Mouse (Mus musculus) limb, embryonic 15.5 days (tissue): ENCODE data around the gene Arid3a. TPM values are rescaled to one million over a fixed set of nuclear protein-coding genes. Genes with fewer than 3 reads are reported as not detected.
A peak's percentile ranks its signal among the peaks of the same experiment; 100 is the strongest.

Experiments used
- ATAC-seq: fragments of 200-750 bp; cut with Nextera tagmentation; 2 replicates; pipeline ENCODE4 v1.8.0; 2017; ENCODE audit warnings: low read depth, moderate TSS enrichment; ENCODE audit not compliant: insufficient number of reproducible peaks, low FRiP score, low TSS enrichment
- H3K27ac ChIP-seq: fragments of 300-500 bp; sonication (generic); 2 replicates; pipeline ENCODE4 v1.5.1; 2015; ENCODE audit warnings: moderate library complexity, mild to moderate bottlenecking, inconsistent platforms
- H3K27me3 ChIP-seq: fragments of 300-500 bp; sonication (generic); 2 replicates; pipeline ENCODE4 v1.6.1; 2015; ENCODE audit warnings: inconsistent platforms
- H3K36me3 ChIP-seq: fragments of 300-500 bp; sonication (generic); 2 replicates; pipeline ENCODE4 v1.6.1; 2015; ENCODE audit warnings: inconsistent platforms
- H3K4me1 ChIP-seq: fragments of 300-500 bp; sonication (generic); 2 replicates; pipeline ENCODE4 v1.6.1; 2015; ENCODE audit warnings: inconsistent platforms
- H3K4me2 ChIP-seq: fragments of 300-500 bp; sonication (generic); 2 replicates; pipeline ENCODE4 v1.6.1; 2015; ENCODE audit warnings: mild to moderate bottlenecking, inconsistent platforms
- H3K4me3 ChIP-seq: fragments of 300-500 bp; sonication (generic); 2 replicates; pipeline ENCODE4 v1.5.1; 2015; ENCODE audit warnings: mild to moderate bottlenecking, inconsistent platforms
- H3K9ac ChIP-seq: fragments of 300-500 bp; sonication (generic); 2 replicates; pipeline ENCODE4 v1.6.1; 2015; ENCODE audit warnings: inconsistent platforms
- H3K9me3 ChIP-seq: fragments of 300-500 bp; sonication (generic); 2 replicates; pipeline ENCODE4 v1.6.1; 2016; ENCODE audit warnings: inconsistent platforms
- WGBS: fragments of 180-500 bp; shearing (Covaris S2); methylation state at CpG from one replicate; pipeline ENCODE4 v1.1.7; 2015; 5-methylcytosine and 5-hydroxymethylcytosine counted together
- polyA plus RNA-seq: library from polyadenylated mRNA; unstranded; fragments of >200 nt; fragmentation: Nextera tagmentation; extraction: Ambion mirVana; gene quantifications from 2 replicates; pipeline ENCODE4 v1.2.1, GENCODE M21; 2015

Gene Arid3a
- polyA plus RNA-seq, 1 experiment from 2014 or later: 7.4 TPM

GRCm38 (mm10) chr10:79985334-79986231, 58.7 kb downstream of the Arid3a start:
- 4% methylated on average over 35 of the region's 35 CpGs for WGBS
- ATAC-seq: no peak
- H3K4me1 ChIP-seq: peaks cover 67% of the 10 kb centered on the region

GRCm38 (mm10) chr10:79986232-79986878, 59.5 kb downstream of the Arid3a start:
- H3K9ac ChIP-seq: 0 out of 2 replicates have a peak overlapping the region, but pooled peaks have one; percentile 41
- H3K27me3 ChIP-seq: no peaks in the 10 kb centered on the region
- H3K27ac ChIP-seq: peak overlapping the region; percentile 99
- WGBS: 27% methylated on average over 6 of the region's 6 CpGs
- H3K36me3 ChIP-seq: peaks cover 9% of the 10 kb centered on the region
- peak overlapping the region; percentile 92 for H3K4me2 ChIP-seq
- H3K4me3 ChIP-seq: peak overlapping the region; percentile 81
- peaks cover 62% of the 10 kb centered on the region for H3K4me1 ChIP-seq
- ATAC-seq: no peak
- H3K9me3 ChIP-seq: no peaks in the 10 kb centered on the region

More at GRCm38 (mm10) chr10:79985334-79986231, 58.7 kb downstream of the Arid3a start:
- H3K27me3 ChIP-seq: no peaks in the 10 kb centered on the region
- peak overlapping the region; percentile 92 for H3K4me2 ChIP-seq
- peak overlapping the region; percentile 99 for H3K27ac ChIP-seq
- peak overlapping the region; percentile 81 for H3K4me3 ChIP-seq
- peak overlapping the region; percentile 42 for H3K9ac ChIP-seq
- H3K36me3 ChIP-seq: peaks cover 7% of the 10 kb centered on the region
- no peaks in the 10 kb centered on the region for H3K9me3 ChIP-seq

GRCm38 (mm10) chr10:79986963-79987362, 60.1 kb downstream of the Arid3a start:
- peaks cover 57% of the 10 kb centered on the region for H3K4me1 ChIP-seq
- 4% methylated on average over 11 of the region's 11 CpGs for WGBS
- peaks cover 15% of the 10 kb centered on the region for H3K36me3 ChIP-seq
- peak overlapping the region; percentile 99 for H3K27ac ChIP-seq
- no peak overlapping the region for H3K9ac ChIP-seq
- peak overlapping the region; percentile 92 for H3K4me2 ChIP-seq
- no peak for ATAC-seq
- no peaks in the 10 kb centered on the region for H3K9me3 ChIP-seq
- H3K27me3 ChIP-seq: no peaks in the 10 kb centered on the region
- H3K4me3 ChIP-seq: peak overlapping the region; percentile 61; the same call in 1 of the 2 replicates

GRCm38 (mm10) chr10:79987771-79988505, 61.1 kb downstream of the Arid3a start:
- Histone ChIP-seq H3K4me2 (peak overlapping the region; percentile 92), H3K9me3 (no peaks in the 10 kb centered on the region), H3K27ac (peak overlapping the region; percentile 99), H3K4me3 (peak overlapping the region; percentile 61), H3K9ac (peak overlapping the region; percentile 67), H3K36me3 (peaks cover 22% of the 10 kb centered on the region), H3K27me3 (no peaks in the 10 kb centered on the region), H3K4me1 (peaks cover 50% of the 10 kb centered on the region)
- WGBS: 9% methylated on average over 27 of the region's 27 CpGs
- ATAC-seq: no peak

DNA sequence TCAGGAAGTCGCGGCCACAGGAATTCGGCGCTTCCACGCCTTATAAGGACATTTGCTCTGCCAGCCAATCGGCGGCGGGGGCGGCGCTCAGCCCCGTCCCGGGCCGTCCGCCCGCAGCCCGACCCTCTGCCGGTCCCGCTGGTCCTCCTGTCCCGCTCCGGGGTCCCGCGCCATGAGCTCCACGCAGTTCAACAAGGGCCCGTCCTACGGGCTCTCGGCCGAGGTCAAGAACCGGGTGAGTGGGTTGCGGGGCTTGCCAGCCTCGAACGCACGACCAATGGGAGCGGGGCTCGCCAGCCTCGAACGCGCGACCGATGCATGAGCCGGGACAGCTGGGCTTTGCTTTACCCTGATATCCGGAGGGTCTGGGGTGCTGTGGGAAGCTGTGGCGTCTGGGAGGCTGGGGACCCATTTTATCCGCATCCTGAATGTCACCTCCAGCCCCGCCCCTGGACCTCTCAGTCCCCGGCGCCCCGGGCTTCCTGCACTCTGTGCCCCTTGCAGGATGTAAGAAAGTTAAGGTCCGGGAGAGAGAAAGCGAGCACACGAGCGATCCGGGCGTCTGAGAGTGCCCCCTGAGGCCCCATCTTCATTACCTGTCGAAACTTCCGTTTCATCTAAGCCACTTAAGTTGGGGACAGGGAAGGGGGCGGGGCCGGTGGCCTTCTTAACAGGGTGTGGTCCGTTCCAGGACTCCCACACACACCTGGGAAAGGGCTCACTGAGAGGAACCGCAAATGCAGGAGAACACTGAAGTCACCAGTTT, 61.8 kb downstream of the Arid3a start, which contains the start of gene Cnn2:
Cnn2 (plus strand) TSS at position 79 of the 766 bp plus-strand sequence.
- no peak for ATAC-seq
- H3K9me3 ChIP-seq: no peaks in the 10 kb centered on the region
- H3K4me3 ChIP-seq: peak within 1 kb of the TSS; percentile 61
- no peaks in the 10 kb centered on the region for H3K27me3 ChIP-seq
- under 1% methylated on average over 59 of the region's 59 CpGs for WGBS
- H3K27ac ChIP-seq: peak within 1 kb of the TSS; percentile 99
- peaks cover 30% of the 10 kb centered on the region for H3K36me3 ChIP-seq
- peak within 1 kb of the TSS; percentile 67 for H3K9ac ChIP-seq
- H3K4me1 ChIP-seq: peaks cover 43% of the 10 kb centered on the region
- H3K4me2 ChIP-seq: peak within 1 kb of the TSS; percentile 92

DNA sequence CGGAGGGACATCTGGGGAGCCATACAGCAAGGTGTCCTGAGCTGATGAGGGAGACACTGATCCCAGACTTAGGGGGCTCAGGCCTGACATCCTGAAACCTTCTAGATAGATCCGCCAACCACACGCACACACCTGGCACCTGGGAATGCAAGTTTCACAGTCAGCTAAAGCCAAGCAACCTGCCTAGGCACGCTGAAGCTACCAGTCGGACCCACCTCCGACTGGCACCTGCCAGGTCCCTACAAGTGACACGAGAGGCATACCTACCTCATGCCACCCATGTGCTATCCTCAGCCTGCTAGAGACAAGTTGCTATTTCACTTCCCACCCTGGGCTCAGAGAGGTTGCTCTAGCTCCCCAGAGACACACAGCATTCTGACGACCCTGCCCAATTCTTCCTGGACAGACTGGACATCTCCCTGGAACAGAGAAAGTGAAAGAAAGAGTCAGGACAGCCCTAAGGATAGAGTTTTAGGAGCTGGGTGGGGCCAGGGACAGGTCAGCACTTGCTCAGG, 62.5 kb downstream of the Arid3a start:
- peak overlapping the region; percentile 67 for H3K9ac ChIP-seq
- peaks cover 36% of the 10 kb centered on the region for H3K36me3 ChIP-seq
- WGBS: 23% methylated on average over 8 of the region's 8 CpGs
- no peaks in the 10 kb centered on the region for H3K9me3 ChIP-seq
- peak overlapping the region; percentile 99 for H3K27ac ChIP-seq
- H3K4me1 ChIP-seq: peaks cover 43% of the 10 kb centered on the region
- ATAC-seq: no peak
- peak overlapping the region; percentile 61 for H3K4me3 ChIP-seq
- peak overlapping the region; percentile 92 for H3K4me2 ChIP-seq
- H3K27me3 ChIP-seq: no peaks in the 10 kb centered on the region

DNA sequence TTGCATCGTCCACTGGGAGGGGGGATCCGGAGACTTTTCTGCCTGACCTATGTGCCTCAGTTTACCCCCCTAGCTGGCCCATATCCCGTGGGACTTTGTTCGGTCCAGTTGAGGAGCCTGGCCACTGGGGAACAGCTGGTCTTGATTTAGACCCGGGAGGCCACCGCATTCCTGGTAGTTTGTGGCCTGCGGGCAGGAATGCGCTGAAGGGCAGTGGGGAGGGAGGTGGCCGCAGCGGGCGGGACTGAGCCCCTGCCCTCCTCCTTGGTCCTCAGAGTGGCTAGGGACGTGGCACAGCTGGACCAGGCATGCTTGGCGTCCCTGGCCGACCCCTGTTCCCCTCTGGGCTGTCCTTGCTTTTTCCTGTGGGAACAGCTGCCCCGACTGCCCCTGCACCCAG, 63.0 kb downstream of the Arid3a start:
- WGBS: 12% methylated on average over 14 of the region's 15 CpGs
- peaks cover 43% of the 10 kb centered on the region for H3K4me1 ChIP-seq
- no peak for ATAC-seq

GRCm38 (mm10) chr10:79991099-79991498, 64.3 kb downstream of the Arid3a start:
- Histone ChIP-seq H3K4me1 (peaks cover 39% of the 10 kb centered on the region), H3K9me3 (no peaks in the 10 kb centered on the region), H3K27ac (no peak overlapping the region), H3K4me2 (no peak overlapping the region), H3K4me3 (no peak overlapping the region), H3K9ac (no peak overlapping the region), H3K27me3 (no peaks in the 10 kb centered on the region), H3K36me3 (peaks cover 45% of the 10 kb centered on the region)
- 72% methylated on average over 12 of the region's 12 CpGs for WGBS
- no peak for ATAC-seq

More for the DNA sequence above, 63.0 kb downstream of the Arid3a start:
- H3K27me3 ChIP-seq: no peaks in the 10 kb centered on the region
- H3K9ac ChIP-seq: peak overlapping the region; percentile 1; the same call in 1 of the 2 replicates
- H3K4me2 ChIP-seq: peak overlapping the region; percentile 92
- H3K9me3 ChIP-seq: no peaks in the 10 kb centered on the region
- H3K4me3 ChIP-seq: peak overlapping the region; percentile 61
- H3K36me3 ChIP-seq: peaks cover 42% of the 10 kb centered on the region
- H3K27ac ChIP-seq: peak overlapping the region; percentile 70

DNA sequence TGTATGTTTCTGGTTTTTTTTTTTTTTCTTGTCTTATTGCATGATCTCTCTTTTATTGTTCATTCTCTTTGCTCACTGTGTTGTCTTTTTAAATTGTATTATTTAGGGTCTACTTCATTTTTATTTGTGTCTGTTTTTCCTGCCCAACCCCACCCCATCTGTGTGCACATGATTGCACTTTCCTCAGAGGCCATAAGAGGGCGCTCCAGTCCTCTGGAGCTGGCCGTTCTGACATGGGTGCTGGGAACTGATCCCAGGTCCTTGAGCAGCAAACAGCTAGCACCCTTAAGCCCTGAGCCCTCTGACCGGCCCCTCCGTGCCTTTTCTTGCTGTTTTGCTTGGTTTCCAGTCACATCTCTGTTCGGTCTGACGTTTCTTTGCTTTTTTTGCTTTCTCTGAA, 64.7 kb downstream of the Arid3a start:
- no peak overlapping the region for H3K9ac ChIP-seq
- no peaks in the 10 kb centered on the region for H3K9me3 ChIP-seq
- no peak overlapping the region for H3K4me2 ChIP-seq
- no peak overlapping the region for H3K27ac ChIP-seq
- 90% methylated on average over 6 of the region's 6 CpGs for WGBS
- H3K4me1 ChIP-seq: peaks cover 34% of the 10 kb centered on the region
- H3K4me3 ChIP-seq: no peak overlapping the region
- no peak for ATAC-seq
- no peaks in the 10 kb centered on the region for H3K27me3 ChIP-seq
- peaks cover 45% of the 10 kb centered on the region for H3K36me3 ChIP-seq

DNA sequence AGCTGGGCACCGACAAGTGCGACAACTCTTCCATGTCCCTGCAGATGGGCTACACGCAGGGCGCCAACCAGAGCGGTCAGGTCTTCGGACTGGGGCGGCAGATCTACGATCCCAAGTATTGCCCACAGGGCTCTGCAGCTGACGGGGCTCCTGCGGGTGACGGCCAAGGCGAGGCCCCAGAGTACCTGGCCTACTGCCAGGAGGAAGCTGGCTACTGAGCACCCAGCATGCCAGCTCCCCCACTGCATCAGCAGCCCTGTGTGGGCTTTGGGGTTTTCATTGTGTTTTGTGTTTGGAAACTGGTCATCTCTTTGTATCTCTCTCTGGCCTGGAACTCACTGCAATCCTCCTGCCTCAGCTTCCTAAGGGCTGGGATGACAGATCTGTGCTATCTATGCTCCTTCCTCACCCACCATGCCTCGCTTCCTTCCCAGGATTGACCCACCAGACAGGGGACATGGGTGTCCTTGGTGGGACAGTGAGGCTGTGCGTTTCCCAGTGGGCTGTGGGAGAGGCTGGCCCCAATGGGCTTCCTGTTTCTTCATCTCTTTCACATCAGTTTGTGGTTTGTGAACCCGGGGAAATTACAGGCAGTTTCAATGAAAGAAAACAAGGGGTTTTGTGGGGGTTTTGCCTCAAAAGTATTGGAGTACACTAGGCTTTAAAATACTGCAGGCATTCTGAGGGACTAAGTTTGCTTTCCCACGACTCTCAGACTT, 67.7 kb downstream of the Arid3a start:
- peaks cover 13% of the 10 kb centered on the region; the same call in 1 of the 2 replicates for H3K27me3 ChIP-seq
- H3K9ac ChIP-seq: no peak overlapping the region
- H3K4me2 ChIP-seq: no peak overlapping the region
- 85% methylated on average over 16 of the region's 16 CpGs for WGBS
- peaks cover 45% of the 10 kb centered on the region for H3K36me3 ChIP-seq
- peaks cover 25% of the 10 kb centered on the region for H3K4me1 ChIP-seq
- no peak overlapping the region for H3K27ac ChIP-seq
- ATAC-seq: no peak
- H3K9me3 ChIP-seq: no peaks in the 10 kb centered on the region
- no peak overlapping the region for H3K4me3 ChIP-seq
